Mouse (Mus musculus): ENCODE data around the gene Oxct2b. TPM values are rescaled to one million over a fixed set of nuclear protein-coding genes. Genes with fewer than 3 reads are reported as not detected.
"Not testable (repeated sequence)": the region's sequence is repeated elsewhere in the genome, so short reads cannot be mapped to it uniquely, and the experiment has no call there.

Gene Oxct2b
- total and polyA plus RNA-seq, 3 experiments, result 0.02 TPM; not detected in 2

DNA sequence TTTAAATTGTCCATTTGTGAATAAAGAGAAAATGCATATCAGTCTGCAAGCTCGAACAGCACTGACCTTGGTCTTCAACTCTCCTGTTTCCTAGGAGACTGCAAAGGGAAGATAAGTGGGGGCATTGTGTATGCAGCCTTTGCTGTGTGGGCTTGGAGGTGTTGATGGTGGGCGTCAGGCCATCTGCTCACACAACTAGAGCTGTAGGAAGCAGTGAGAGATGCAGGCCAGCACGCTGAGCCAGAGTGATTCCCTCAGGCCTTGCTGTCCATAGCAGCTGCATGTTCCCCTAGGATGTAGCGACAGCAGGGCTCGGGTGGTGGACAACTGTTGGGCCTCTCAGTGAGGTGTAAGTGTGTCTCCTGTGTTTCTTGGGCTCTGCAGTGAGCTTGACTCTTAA lies 36.9 kb downstream of the Oxct2b start:
- DNase-seq (ENCODE audit: low spot score) (no peak), ATAC-seq (ENCODE audit: extremely low read depth, insufficient number of reproducible peaks, low FRiP score, poor library complexity, severe bottlenecking) (no peak)
- H3K4me3 ChIP-seq (ENCODE audit: low read depth, low read length), result no peak overlapping the region
- no peaks in the 10 kb centered on the region for H3K36me3 ChIP-seq (replicated peaks)
- H3K4me1 ChIP-seq (ENCODE audit: insufficient read depth, low read depth, low read length), result no peaks in the 10 kb centered on the region
- H3K27me3 ChIP-seq (ENCODE audit: insufficient read depth, low read length), result peaks cover 13% of the 10 kb centered on the region
- TF ChIP-seq TAL1 (conservative IDR thresholded peaks at IDR 0.05; ENCODE audit: low read depth, low read length) (no peak), POLR2AphosphoS5 (IDR thresholded peaks at IDR 0.05; ENCODE audit: insufficient replicate concordance, low read depth, low read length) (no peak), CTCF (IDR thresholded peaks at IDR 0.05; ENCODE audit: low read depth, low read length) (no peak), GATA1 (IDR thresholded peaks at IDR 0.05; ENCODE audit: borderline replicate concordance, low read length) (no peak), GATA2 (IDR thresholded peaks at IDR 0.05; ENCODE audit: borderline replicate concordance, low read depth, low read length) (no peak)
- no peaks in the 10 kb centered on the region for H3K9me3 ChIP-seq (replicated peaks)

DNA sequence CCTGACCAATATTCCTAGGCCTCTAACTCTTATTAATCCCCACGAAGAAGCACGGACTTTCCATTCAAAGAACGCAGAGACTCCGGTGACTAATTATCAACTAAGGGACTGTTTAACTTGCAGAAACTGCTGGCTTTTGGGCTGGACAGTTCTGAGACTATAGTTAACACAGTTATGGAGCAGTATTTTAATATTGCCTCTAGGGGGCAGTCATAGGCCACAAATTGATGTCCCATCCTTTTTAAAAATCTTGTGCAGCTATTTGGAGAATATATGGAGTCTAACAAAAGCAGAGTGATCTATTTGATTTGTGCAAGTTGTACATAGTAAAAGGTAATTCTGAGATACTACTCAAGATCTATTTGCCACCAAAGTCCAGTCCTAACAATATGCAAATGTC lies 38.9 kb downstream of the Oxct2b start:
- Histone ChIP-seq H3K27me3 (ENCODE audit: insufficient read depth, low read length) (peaks cover 8% of the 10 kb centered on the region), H3K4me1 (ENCODE audit: insufficient read depth, low read depth, low read length) (no peaks in the 10 kb centered on the region), H3K9me3 (replicated peaks) (no peaks in the 10 kb centered on the region), H3K4me3 (ENCODE audit: low read depth, low read length) (no peak overlapping the region), H3K36me3 (replicated peaks) (no peaks in the 10 kb centered on the region)
- no peak for DNase-seq (ENCODE audit: low spot score)
- ATAC-seq (ENCODE audit: extremely low read depth, insufficient number of reproducible peaks, low FRiP score, poor library complexity, severe bottlenecking), result no peak; the same call in 1 of the 2 replicates
- no peak for TF ChIP-seq GATA2 (IDR thresholded peaks at IDR 0.05; ENCODE audit: borderline replicate concordance, low read depth, low read length)
- no peak for TF ChIP-seq GATA1 (IDR thresholded peaks at IDR 0.05; ENCODE audit: borderline replicate concordance, low read length)
- no peak for TF ChIP-seq TAL1 (conservative IDR thresholded peaks at IDR 0.05; ENCODE audit: low read depth, low read length)
- no peak for TF ChIP-seq CTCF (IDR thresholded peaks at IDR 0.05; ENCODE audit: low read depth, low read length)
- TF ChIP-seq POLR2AphosphoS5 (IDR thresholded peaks at IDR 0.05; ENCODE audit: insufficient replicate concordance, low read depth, low read length), result no peak

DNA sequence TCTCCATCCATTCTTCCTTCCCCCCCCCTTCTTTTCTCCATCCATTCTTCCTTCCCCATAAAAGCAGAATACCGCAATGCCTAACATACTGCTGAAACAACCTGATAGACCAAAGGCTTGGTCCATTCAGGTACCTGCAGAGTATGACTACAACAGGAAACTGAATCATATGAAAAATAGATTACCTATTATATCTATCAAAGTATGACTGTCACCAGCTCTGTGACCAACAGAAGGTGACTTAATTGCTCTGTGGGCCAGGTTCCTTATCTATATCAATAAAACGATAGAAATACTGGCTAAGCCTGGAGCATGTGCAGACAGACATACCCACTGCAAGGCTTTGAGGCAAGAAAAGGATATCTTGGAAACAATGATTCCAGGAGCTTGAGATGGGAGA lies 39.4 kb downstream of the Oxct2b start:
- Histone ChIP-seq H3K4me1 (ENCODE audit: insufficient read depth, low read depth, low read length) (no peaks in the 10 kb centered on the region), H3K4me3 (ENCODE audit: low read depth, low read length) (no peak overlapping the region), H3K36me3 (replicated peaks) (no peaks in the 10 kb centered on the region), H3K9me3 (replicated peaks) (no peaks in the 10 kb centered on the region), H3K27me3 (ENCODE audit: insufficient read depth, low read length) (peaks cover 8% of the 10 kb centered on the region)
- no peak for TF ChIP-seq POLR2AphosphoS5 (IDR thresholded peaks at IDR 0.05; ENCODE audit: insufficient replicate concordance, low read depth, low read length)
- no peak for TF ChIP-seq GATA1 (IDR thresholded peaks at IDR 0.05; ENCODE audit: borderline replicate concordance, low read length)
- TF ChIP-seq CTCF (IDR thresholded peaks at IDR 0.05; ENCODE audit: low read depth, low read length), result no peak
- TF ChIP-seq TAL1 (conservative IDR thresholded peaks at IDR 0.05; ENCODE audit: low read depth, low read length), result no peak
- TF ChIP-seq GATA2 (IDR thresholded peaks at IDR 0.05; ENCODE audit: borderline replicate concordance, low read depth, low read length), result no peak
- DNase-seq (ENCODE audit: low spot score) (no peak), ATAC-seq (ENCODE audit: extremely low read depth, insufficient number of reproducible peaks, low FRiP score, poor library complexity, severe bottlenecking) (no peak)

DNA sequence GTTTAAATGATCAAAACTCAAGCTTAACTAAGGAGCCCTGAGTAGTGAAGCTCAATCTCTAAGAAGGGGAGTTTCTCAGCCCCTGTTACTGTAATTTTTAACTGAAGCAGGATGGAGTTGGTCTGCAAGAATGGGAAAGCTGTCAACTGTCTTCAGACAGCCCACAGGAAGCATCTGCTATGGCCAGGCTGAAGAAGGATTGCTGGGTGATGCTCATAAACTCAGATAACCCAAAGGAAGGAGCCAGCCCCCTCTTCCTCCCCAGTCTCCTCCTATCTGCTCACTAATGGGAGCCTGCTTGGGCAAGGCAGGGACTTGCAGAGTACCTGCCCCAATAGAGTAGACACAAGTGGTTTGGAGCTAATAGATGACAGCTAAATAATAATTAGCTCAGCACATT lies 39.8 kb downstream of the Oxct2b start:
- DNase-seq (ENCODE audit: low spot score) (no peak), ATAC-seq (ENCODE audit: extremely low read depth, insufficient number of reproducible peaks, low FRiP score, poor library complexity, severe bottlenecking) (no peak)
- Histone ChIP-seq H3K4me3 (ENCODE audit: low read depth, low read length) (no peak overlapping the region), H3K36me3 (replicated peaks) (no peaks in the 10 kb centered on the region), H3K4me1 (ENCODE audit: insufficient read depth, low read depth, low read length) (no peaks in the 10 kb centered on the region), H3K9me3 (replicated peaks) (no peaks in the 10 kb centered on the region), H3K27me3 (ENCODE audit: insufficient read depth, low read length) (peaks cover 11% of the 10 kb centered on the region)
- TF ChIP-seq GATA2 (IDR thresholded peaks at IDR 0.05; ENCODE audit: borderline replicate concordance, low read depth, low read length) (no peak), POLR2AphosphoS5 (IDR thresholded peaks at IDR 0.05; ENCODE audit: insufficient replicate concordance, low read depth, low read length) (no peak), GATA1 (IDR thresholded peaks at IDR 0.05; ENCODE audit: borderline replicate concordance, low read length) (no peak), TAL1 (conservative IDR thresholded peaks at IDR 0.05; ENCODE audit: low read depth, low read length) (no peak), CTCF (IDR thresholded peaks at IDR 0.05; ENCODE audit: low read depth, low read length) (no peak)

DNA sequence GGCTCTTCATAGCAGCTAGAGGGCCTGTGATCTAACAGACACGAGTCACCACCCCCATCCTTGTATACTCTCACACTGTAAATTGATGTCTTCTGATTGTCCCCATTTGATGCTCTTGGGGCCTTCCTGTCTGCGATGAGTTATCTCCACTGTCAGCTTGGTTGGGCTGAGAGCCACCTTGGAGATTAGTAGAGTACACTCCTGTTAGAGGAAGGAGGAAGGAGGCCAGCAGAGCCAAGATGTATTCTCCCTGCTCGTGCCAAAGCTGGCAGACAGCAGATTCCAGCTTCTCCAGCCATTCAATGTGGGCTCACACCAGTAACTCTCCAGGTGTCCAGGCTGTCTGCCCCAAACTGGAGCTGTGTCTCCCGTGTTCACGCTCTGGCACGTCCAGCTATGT lies 44.5 kb downstream of the Oxct2b start:
- H3K9me3 ChIP-seq (replicated peaks), result no peaks in the 10 kb centered on the region
- peaks cover 10% of the 10 kb centered on the region for H3K27me3 ChIP-seq (ENCODE audit: insufficient read depth, low read length)
- ATAC-seq (ENCODE audit: extremely low read depth, insufficient number of reproducible peaks, low FRiP score, poor library complexity, severe bottlenecking) (no peak), DNase-seq (ENCODE audit: low spot score) (no peak)
- H3K4me3 ChIP-seq (ENCODE audit: low read depth, low read length), result no peak overlapping the region
- no peaks in the 10 kb centered on the region for H3K36me3 ChIP-seq (replicated peaks)
- TF ChIP-seq CTCF (IDR thresholded peaks at IDR 0.05; ENCODE audit: low read depth, low read length), result no peak
- TF ChIP-seq GATA1 (IDR thresholded peaks at IDR 0.05; ENCODE audit: borderline replicate concordance, low read length), result no peak
- TF ChIP-seq GATA2 (IDR thresholded peaks at IDR 0.05; ENCODE audit: borderline replicate concordance, low read depth, low read length), result no peak
- TF ChIP-seq TAL1 (conservative IDR thresholded peaks at IDR 0.05; ENCODE audit: low read depth, low read length), result no peak
- TF ChIP-seq POLR2AphosphoS5 (IDR thresholded peaks at IDR 0.05; ENCODE audit: insufficient replicate concordance, low read depth, low read length), result no peak
- H3K4me1 ChIP-seq (ENCODE audit: insufficient read depth, low read depth, low read length), result no peaks in the 10 kb centered on the region

DNA sequence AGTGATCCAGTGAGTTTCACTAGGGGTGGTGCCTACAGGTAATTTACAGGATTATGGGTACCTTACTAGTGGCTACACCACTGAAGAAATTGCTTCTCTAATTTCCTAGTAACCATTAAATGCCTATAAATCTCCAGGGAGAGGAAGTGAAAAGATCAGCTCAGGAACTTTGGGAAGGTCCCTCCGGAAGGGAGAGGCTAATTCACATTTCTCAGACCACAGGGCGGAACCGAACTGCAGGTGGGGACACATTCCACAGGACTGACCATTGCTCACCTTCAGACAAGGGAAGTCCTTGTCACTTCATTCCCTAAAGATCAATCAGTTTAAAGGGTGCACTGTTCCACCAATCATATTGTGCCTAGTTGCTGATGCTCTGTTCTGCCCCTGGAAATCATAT lies 45.2 kb downstream of the Oxct2b start:
- not testable (repeated sequence) for H3K4me1 ChIP-seq (ENCODE audit: insufficient read depth, low read depth, low read length); DNase-seq (ENCODE audit: low spot score); H3K9me3 ChIP-seq (replicated peaks); ATAC-seq (ENCODE audit: extremely low read depth, insufficient number of reproducible peaks, low FRiP score, poor library complexity, severe bottlenecking); H3K4me3 ChIP-seq (ENCODE audit: low read depth, low read length); H3K27me3 ChIP-seq (ENCODE audit: insufficient read depth, low read length); H3K36me3 ChIP-seq (replicated peaks)
